Mouse (Mus musculus): ENCODE measurements around the gene Rhov.
A peak's percentile ranks its signal among the peaks of the same experiment; 100 is the strongest.

Rhov gene

GRCm38 (mm10) chr2:119270643-119271331 lies at the start of gene Rhov:
Rhov (minus strand) TSS chr2:119271272.
- peak; percentile 65 for DNase-seq (ENCODE audit: extremely low spot score, low spot score)

DNA sequence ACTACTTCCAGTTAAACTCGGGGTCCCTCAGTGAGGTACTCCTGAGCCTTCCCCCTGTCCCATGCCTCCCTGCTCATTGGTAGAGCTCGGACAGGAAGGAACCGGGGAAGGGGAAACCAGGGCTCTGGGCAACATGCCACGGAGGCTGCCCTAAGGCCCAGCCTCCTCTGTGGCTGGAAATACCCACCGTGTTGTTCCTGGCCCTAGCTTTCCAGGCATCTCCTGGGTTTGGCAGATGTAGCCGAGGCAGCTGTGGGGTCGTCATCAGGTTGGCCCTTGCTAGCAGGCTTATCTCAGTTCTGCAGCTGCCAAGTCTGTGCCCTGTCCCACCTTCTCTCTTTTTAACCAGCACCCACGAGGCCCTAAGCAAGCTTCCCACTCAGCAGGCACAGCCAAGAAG lies 49.5 kb upstream of the Rhov start:
- no peak for DNase-seq (ENCODE audit: extremely low spot score, low spot score)

DNA sequence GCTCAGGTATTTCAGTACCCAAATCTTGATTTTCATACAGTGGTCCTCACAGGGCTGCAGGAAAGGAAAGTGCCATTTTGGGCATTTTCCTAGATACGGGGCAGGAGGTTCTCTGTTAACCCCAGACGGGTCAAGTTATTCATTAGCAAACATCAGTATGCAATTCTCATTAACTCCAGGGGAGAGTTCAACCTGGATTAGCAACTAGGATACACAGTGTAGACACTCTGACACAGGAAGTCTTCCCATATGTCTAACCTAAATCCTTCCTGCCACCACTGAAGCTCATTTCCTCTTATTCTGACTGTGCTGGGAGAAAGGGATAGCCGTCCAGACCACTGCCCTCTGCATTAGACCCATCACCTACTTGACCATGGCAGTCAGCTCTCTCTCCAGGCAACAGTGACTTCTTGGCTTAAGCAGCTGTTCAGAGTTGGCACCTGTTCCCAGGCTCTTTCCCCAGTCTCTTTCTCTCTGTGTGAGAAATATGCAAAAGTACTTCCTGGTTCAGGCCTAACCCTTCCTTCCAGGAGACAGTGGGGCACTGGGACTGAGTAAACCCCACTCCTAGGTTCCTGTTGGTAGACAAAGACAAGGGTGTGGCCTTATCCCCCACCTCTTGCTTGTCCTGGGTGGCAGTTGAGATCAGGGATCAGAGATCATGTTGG lies 47.1 kb upstream of the Rhov start:
- no peak for DNase-seq (ENCODE audit: extremely low spot score, low spot score)

GRCm38 (mm10) chr2:119314742-119315310 lies 43.8 kb upstream of the Rhov start:
- DNase-seq (ENCODE audit: extremely low spot score, low spot score), result no peak

DNA sequence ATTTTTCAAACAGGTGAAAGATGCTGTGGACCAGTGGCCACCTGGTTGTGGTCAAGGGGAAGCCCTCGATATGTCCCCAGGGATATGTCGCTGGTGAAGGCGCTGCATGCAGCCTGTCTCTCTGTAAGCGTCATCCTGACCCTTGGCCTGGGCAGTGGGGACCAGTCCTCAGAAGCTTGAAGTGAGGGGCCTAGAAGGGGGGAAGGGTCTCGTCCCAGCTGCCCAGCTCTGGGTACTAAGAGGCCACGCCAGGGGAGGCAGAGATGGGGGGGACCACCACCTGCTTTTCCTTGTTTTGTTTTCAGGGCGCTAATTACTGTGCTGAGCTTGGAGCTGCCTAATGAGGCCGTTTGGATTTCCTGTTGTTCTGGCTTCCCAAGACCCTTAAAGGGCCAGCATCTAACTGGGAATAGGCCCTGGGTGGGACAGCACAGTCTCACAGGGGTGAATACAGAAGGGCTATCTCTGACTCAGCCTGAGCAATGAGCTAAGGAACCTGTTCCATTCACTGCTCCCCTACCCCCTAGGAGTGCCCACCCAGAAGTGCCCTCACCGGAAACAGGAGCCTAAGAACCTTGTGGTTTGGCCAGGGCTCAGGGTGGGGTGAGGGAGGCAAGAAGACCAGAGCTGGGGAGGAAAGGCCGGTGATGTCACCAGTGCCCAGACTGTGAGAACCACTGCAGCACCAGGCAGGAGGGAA lies 42.9 kb upstream of the Rhov start:
- no peak for DNase-seq (ENCODE audit: extremely low spot score, low spot score)

GRCm38 (mm10) chr2:119312380-119312958 lies 41.4 kb upstream of the Rhov start:
- DNase-seq (ENCODE audit: extremely low spot score, low spot score), result no peak

DNA sequence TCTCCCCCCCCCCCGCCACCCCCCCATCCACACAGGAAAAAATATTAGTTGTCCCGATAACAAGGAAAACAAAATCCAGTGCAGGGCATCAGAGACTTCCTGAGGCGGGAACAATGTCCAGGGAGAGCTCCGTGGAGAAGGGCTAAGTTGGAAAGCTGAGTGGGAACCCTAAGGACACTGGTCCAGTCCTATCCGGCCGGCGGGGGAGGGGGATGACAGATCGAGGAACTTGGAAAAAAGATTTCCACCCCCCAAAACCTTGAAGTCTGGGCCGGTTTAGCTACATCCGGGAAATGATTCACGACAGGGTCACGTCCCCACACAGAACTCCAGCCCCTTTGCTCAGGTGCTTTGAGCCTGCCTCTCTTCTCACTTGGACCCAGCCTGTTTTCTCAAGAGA lies 40.5 kb upstream of the Rhov start:
- no peak for DNase-seq (ENCODE audit: extremely low spot score, low spot score)

DNA sequence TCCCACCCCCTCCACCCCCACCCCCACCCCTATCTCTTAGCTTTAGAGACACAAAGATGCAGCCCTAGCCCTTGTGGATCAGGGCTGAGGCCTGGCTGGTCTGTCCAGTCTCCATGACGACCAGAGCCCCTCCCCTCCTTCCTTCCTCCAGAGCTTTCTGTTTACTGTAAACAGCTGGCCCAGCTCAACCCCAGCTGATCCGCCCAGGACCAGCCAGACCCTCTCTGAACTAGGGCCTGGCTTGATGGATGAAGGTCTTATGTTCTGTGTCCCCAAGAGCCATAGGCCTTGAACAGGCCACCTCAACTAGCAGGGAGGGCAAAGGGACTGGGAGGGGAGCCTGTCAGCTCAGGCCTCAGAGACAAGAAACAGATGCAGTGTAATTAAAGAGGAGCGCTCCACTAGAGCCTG lies 33.7 kb upstream of the Rhov start:
- DNase-seq (ENCODE audit: extremely low spot score, low spot score), result no peak

DNA sequence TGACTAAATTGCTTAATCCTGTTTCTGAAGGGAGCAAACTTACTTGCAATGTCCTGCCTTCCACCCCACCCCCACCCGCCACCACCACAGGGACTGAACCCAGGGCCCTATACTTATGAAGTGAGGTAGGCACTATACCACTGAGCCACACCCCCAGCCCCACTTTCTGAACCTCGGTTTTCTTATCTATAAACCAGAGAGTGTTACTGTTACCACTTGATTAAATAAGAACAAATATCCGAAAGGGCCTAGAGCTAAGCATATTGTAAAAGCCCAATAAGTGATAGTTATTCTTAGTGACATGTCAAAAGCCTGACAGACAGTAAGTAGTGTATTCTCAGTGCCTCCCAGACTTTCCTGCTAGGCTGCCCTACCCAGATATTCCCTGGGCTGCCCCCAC lies 33.3 kb upstream of the Rhov start:
- no peak for DNase-seq (ENCODE audit: extremely low spot score, low spot score)

GRCm38 (mm10) chr2:119302876-119303275 lies 31.8 kb upstream of the Rhov start:
- DNase-seq (ENCODE audit: extremely low spot score, low spot score), result no peak

GRCm38 (mm10) chr2:119300819-119301493 lies 29.9 kb upstream of the Rhov start:
- no peak for DNase-seq (ENCODE audit: extremely low spot score, low spot score)

DNA sequence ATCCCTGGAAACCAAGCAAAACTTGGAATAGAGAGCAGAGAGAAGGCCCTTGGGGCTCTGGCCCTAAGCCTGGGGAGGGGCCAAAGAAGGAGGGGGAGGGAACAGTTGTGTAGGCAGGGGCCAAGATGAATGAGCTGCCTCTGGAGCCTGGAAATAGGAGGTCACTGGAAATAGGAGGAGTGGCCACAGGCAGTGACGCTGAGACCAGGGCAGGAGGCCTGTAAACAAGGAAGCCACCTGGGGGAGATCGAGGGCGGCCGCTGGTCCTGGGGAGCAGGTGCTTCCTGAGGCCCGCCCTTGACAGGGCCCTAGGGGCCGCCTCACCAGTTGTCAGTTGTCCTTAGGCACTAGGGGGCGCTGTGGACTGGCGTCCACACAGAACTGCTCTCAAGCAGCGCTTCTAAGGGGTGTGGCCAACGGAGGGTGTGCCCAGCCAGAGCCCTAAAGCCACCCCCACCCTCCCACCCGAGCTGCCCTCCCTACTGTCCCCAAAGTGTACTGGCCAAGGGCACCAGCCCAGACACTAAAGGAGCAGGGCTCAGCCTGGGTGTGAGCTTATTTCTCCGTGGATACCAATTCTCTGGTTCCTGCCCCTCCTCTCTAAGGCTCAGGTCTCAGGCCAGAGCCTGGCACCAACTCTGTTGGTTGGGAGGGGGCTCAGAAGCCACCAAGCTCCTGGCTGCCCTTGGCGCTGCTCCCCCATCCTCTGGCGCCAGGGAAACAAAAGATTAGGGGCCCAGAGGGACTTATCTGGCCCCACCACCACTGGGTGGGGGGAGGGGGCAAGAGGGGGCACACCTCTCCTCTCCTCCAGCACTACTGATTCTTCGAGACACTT lies 29.1 kb upstream of the Rhov start:
- peak; percentile 76 for DNase-seq (ENCODE audit: extremely low spot score, low spot score)

- DNase-seq (ENCODE audit: extremely low spot score, low spot score), result no peak
Observed at GRCm38 (mm10) chr2:119298839-119299238, 27.8 kb upstream of the Rhov start.

GRCm38 (mm10) chr2:119298330-119298729 lies 27.3 kb upstream of the Rhov start:
- DNase-seq (ENCODE audit: extremely low spot score, low spot score), result no peak

DNA sequence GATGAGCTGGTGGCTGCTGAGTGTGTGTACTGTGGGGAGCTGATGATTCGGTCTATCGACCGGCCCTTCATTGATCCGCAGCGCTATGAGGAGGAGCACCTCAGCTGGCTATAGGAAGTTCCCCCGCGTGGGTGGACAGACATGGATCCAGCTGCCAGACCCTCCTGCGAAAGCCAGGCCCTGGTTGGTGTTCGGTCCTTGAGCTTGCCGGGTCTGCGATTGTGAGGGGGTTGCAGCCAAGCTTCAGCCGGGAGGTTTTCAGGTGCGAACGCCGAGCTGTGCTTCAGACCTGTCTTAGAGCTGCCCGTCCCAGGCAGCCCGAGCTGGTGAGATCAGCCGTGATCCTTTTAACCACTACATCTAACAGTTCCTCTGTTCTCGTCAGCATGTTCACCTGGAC lies 26.4 kb upstream of the Rhov start:
- DNase-seq (ENCODE audit: extremely low spot score, low spot score), result no peak

- DNase-seq (ENCODE audit: extremely low spot score, low spot score), result no peak
Observed at GRCm38 (mm10) chr2:119296756-119297155, 25.7 kb upstream of the Rhov start.

GRCm38 (mm10) chr2:119294411-119294810 lies 23.3 kb upstream of the Rhov start:
- DNase-seq (ENCODE audit: extremely low spot score, low spot score), result no peak

GRCm38 (mm10) chr2:119293776-119294390 lies 22.8 kb upstream of the Rhov start:
- no peak for DNase-seq (ENCODE audit: extremely low spot score, low spot score)

DNA sequence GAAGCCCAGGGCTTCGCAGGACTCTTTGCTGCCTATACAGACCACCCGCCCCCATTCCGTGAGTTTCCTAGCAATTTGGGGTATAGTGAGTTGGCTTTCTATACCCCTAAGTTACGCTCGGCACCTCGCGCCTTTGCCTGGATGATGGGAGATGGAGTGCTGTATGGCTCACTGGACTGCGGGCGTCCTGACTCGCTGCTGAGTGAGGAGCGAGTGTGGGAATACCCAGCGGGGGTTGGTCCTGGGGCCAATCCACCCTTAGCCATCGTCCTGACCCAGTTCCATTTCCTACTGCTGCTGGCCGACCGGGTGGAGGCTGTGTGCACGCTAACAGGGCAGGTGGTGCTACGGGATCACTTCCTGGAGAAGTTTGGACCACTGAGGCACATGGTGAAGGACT lies 22.2 kb upstream of the Rhov start:
- DNase-seq (ENCODE audit: extremely low spot score, low spot score), result no peak

- no peak for DNase-seq (ENCODE audit: extremely low spot score, low spot score)
Observed at GRCm38 (mm10) chr2:119292852-119293251, 21.8 kb upstream of the Rhov start.
